Mouse (Mus musculus) E14TG2a.4 (cell line): ENCODE results near the gene Shisa6.

Experiments
- H3K27me3 ChIP-seq: 2 replicates; pipeline ENCODE4 v1.6.1; 2014; ENCODE audit warnings: low read length, control low read depth; ENCODE audit not compliant: insufficient read depth
- H3K36me3 ChIP-seq: 2 replicates; pipeline ENCODE4 v1.6.1; 2014; ENCODE audit warnings: low read length, control low read depth; ENCODE audit not compliant: insufficient read depth
- H3K4me1 ChIP-seq: replicated peaks from 2 replicates; pipeline ENCODE4 v1.6.1; 2014; ENCODE audit warnings: low read depth, low read length, control low read depth
- H3K4me3 ChIP-seq: replicated peaks from 2 replicates; pipeline ENCODE4 v1.5.1; 2014; ENCODE audit warnings: mild to moderate bottlenecking, low read length
- H3K9me3 ChIP-seq: 2 replicates; pipeline ENCODE4 v1.6.1; 2014; ENCODE audit warnings: low read length, control low read depth
- CTCF ChIP-seq: conservative IDR thresholded peaks from 2 replicates; pipeline ENCODE4 v1.5.1; 2014; ENCODE audit warnings: low read length
- NANOG ChIP-seq: IDR thresholded peaks from 2 replicates; pipeline ENCODE4 v1.6.1; 2014; ENCODE audit warnings: borderline replicate concordance, low read length, mixed read lengths
- POU5F1 ChIP-seq: IDR thresholded peaks from 2 replicates; pipeline ENCODE4 v1.6.1; 2014; ENCODE audit warnings: low read length, borderline replicate concordance

The Shisa6 gene

DNA sequence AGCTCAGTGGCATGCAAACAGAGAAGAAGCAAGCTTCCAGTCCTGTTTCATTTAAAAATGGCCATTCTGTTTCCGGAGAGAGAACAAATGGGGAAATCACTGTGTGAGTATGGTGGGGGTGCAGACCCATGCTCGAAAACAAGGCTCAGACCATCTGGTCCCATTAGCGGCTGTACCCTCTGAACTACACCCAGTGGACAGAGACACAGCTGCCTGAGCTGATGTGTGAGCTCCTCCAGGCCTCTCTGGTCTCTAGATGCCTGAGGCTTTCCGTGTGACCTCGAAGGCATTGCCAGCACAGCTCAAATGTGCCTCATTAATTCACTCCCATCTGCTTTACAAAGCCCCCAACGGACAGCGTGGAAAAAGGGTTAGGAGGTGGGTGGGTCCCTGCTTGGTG, 125.7 kb downstream of the Shisa6 start:
- Histone ChIP-seq H3K4me1 (no peaks in the 10 kb centered on the region), H3K4me3 (no peak overlapping the region), H3K27me3 (no peaks in the 10 kb centered on the region), H3K36me3 (no peaks in the 10 kb centered on the region), H3K9me3 (no peaks in the 10 kb centered on the region)
- no peak for TF ChIP-seq POU5F1
- no peak for TF ChIP-seq NANOG
- no peak for TF ChIP-seq CTCF

DNA sequence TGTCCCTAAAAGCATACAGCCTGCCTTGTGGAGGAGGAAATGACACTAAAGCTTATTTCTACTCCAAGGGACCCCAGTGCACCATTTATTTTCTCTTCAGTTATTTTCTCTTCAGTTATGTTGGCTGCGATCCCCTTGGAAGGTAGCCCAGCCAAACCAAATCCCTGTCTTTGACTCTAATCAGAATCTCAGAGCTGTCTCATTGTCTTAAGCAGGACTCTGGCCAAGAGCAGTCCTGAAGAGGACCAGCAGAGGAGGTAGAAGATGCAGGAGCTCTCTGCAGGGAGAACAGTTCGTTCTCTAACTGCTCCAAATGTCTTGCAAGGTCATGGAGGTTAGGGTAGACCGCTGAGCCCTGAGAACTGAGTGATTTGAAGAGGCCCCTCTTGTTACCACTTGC, 138.2 kb downstream of the Shisa6 start:
- H3K4me1 ChIP-seq: no peaks in the 10 kb centered on the region
- TF ChIP-seq POU5F1 (no peak), NANOG (no peak), CTCF (no peak)
- H3K4me3 ChIP-seq: no peak overlapping the region
- H3K36me3 ChIP-seq: no peaks in the 10 kb centered on the region
- no peaks in the 10 kb centered on the region for H3K9me3 ChIP-seq
- H3K27me3 ChIP-seq: no peaks in the 10 kb centered on the region

DNA sequence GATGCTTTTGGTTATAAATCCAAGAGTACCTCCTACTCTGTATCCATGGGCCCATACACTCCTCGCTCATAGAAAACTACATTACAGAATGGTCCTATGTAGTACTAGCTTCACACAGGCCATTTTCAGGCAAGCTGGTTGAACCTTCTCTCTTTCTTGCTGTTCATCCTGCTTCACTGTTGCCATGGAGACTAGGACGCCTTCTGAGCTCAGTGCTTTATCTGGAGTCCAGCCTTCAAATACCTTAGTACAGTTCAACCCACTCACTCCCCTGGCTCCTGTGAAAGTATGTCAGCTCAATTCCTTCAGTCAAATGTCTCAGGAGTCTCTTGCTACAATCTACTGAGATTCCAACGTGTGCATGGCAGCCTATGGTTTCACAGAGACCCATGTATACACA, 154.0 kb downstream of the Shisa6 start:
- Histone ChIP-seq H3K27me3 (no peaks in the 10 kb centered on the region), H3K4me3 (no peak overlapping the region), H3K36me3 (no peaks in the 10 kb centered on the region), H3K4me1 (no peaks in the 10 kb centered on the region), H3K9me3 (peaks cover 12% of the 10 kb centered on the region)
- TF ChIP-seq NANOG (no peak), CTCF (no peak), POU5F1 (no peak)

DNA sequence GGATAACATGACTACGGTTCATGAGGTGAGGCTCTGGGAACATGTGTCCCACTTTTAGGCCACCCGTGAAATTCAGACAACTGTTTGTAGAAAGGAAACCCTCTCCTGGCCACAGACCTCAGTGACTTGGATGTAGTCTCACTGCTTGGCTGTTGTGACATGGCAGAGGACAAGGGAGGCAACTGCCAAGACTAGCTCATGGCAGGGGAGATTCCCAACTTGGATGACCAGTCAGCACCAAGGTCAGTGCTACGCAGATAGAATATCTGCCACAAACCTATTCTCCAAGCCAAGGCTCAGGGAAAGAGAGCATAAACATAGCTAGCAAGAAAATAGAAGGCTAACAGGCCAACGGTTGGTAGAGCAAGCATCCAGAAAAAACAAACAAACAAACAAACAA, 156.0 kb downstream of the Shisa6 start:
- Histone ChIP-seq H3K36me3 (no peaks in the 10 kb centered on the region), H3K4me3 (no peak overlapping the region), H3K9me3 (no peaks in the 10 kb centered on the region), H3K27me3 (no peaks in the 10 kb centered on the region), H3K4me1 (no peaks in the 10 kb centered on the region)
- TF ChIP-seq CTCF (no peak), POU5F1 (no peak), NANOG (no peak)

DNA sequence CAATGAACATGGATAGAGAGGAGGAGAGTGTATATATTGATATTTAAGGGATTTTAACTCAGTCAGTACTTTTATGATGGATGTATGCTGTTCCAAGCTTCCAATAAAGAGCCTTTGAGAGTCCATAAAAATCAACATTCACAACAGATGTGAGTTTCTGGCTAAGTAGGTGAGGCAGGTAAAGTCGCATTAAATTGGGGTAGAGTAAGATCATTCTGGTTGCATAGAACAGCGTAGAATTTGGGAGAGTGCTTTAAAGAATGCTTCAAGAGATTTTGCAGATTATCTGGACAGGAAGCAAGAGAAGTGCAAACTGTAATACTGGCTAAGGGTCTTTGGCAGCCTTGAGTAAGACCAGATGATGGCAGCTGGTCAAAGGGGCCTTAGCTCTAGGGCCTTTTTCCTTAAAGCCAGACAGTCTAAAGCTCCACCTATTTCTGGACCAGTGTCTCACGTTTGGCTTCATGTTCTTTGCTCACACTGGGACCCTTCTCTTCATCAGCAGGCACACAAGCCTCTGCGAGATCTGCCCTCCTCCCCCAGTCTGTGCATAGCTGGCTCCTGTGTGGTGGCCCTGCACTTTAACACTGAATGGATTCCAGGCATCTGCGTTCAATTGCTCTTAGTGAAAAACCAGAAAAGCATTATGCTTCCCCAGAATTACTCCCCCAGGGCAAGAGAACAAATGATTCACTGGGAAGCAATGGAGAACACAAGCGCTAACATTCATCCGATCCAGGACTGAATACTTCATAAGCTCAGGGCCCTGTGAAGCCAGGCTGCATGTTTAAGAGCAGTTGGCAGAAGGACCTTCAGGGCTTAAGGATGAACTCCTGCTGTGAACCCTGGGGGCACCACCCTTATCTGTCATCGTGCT, 158.7 kb downstream of the Shisa6 start:
- H3K4me1 ChIP-seq: no peaks in the 10 kb centered on the region
- no peaks in the 10 kb centered on the region for H3K36me3 ChIP-seq
- H3K27me3 ChIP-seq: no peaks in the 10 kb centered on the region
- H3K9me3 ChIP-seq: no peaks in the 10 kb centered on the region
- TF ChIP-seq NANOG: no peak
- TF ChIP-seq POU5F1: no peak
- no peak for TF ChIP-seq CTCF
- H3K4me3 ChIP-seq: no peak overlapping the region

DNA sequence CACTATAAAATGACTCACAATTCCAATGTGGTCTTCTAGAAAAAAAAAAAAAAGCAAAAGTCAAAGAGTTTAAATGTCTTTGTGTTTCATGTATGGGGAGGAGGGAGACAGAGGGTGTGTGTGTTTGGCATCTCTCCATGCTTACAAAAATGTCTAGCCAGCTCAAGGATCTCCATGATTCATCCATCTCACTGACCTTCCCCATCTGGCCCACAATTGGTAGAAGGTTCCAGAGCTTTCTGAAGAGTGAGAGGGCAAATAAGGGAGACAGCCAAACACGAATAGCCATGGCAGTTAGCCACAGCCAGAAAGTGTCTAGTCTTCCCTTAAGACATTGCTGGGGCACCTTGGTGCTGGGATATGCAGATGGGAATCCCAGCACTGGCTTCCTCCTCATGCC, 166.0 kb downstream of the Shisa6 start:
- no peaks in the 10 kb centered on the region for H3K27me3 ChIP-seq
- no peaks in the 10 kb centered on the region for H3K36me3 ChIP-seq
- H3K4me1 ChIP-seq: no peaks in the 10 kb centered on the region
- no peaks in the 10 kb centered on the region for H3K9me3 ChIP-seq
- no peak overlapping the region for H3K4me3 ChIP-seq
- TF ChIP-seq NANOG: no peak
- no peak for TF ChIP-seq CTCF
- TF ChIP-seq POU5F1: no peak

DNA sequence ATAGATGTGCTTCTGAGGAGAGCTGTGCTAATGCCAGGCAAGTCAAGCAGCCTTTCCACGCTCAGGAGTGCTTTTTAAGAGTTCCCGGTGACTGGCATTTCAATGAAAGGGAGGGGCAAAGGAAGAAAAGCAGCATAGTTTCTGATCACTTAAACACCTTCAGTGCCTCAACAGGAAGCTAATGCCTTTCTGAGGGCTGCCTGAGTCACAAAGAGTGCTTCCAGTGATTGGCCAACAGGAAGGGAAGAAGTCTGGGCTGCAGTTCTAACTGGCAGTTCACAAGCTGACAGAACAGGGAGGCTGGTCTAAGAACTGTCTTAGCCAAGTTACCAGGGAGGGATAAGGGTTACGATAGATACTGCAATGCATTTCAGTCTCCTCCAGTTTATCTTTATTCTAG, 180.9 kb downstream of the Shisa6 start:
- H3K4me3 ChIP-seq: no peak overlapping the region
- no peaks in the 10 kb centered on the region for H3K9me3 ChIP-seq
- TF ChIP-seq CTCF (no peak), NANOG (no peak), POU5F1 (no peak)
- no peaks in the 10 kb centered on the region for H3K27me3 ChIP-seq
- H3K4me1 ChIP-seq: no peaks in the 10 kb centered on the region
- no peaks in the 10 kb centered on the region for H3K36me3 ChIP-seq

DNA sequence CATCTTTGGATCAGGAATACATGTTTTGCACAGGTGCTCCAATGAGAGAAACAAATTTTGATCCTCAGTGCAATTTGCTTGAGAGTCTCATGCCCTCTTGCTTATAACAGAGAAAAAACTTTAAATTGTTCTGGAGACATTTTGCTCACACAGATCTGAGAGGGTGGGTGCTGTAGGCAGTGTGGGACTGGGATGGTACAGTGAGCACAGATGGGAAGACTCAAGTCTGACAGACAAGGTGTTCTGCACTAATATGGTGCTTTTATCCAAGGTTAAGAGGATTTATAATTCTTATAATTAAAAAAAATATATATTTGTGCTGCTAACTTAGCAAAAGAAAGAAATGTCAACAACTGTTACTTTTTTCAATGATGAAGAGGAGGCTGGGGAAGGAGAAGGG, 189.5 kb downstream of the Shisa6 start:
- TF ChIP-seq POU5F1 (no peak), NANOG (no peak), CTCF (no peak)
- no peaks in the 10 kb centered on the region for H3K27me3 ChIP-seq
- H3K36me3 ChIP-seq: no peaks in the 10 kb centered on the region
- H3K9me3 ChIP-seq: peaks cover 8% of the 10 kb centered on the region
- H3K4me1 ChIP-seq: no peaks in the 10 kb centered on the region
- no peak overlapping the region for H3K4me3 ChIP-seq

DNA sequence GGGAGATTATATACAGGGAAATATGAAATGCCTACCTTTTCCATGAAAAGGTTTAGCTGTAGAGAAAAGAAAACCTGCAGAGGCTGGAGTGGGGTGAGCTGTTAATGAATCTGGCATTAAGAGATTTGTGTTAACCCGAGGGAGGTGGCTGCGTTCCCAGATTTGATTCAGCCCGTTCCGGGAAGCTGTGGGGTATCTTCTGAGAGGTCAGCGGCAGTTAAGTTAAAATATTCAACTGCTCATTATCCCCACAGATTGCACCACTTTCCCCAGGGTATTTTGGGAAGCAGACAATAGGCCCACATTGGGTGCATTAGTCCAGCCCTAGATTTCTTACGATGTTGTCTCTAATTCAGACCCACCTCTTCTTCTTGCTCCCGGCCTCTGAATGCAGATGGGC, 213.0 kb downstream of the Shisa6 start:
- H3K27me3 ChIP-seq: no peaks in the 10 kb centered on the region
- TF ChIP-seq CTCF: no peak
- TF ChIP-seq POU5F1: no peak
- no peaks in the 10 kb centered on the region for H3K36me3 ChIP-seq
- H3K9me3 ChIP-seq: no peaks in the 10 kb centered on the region
- no peak overlapping the region for H3K4me3 ChIP-seq
- H3K4me1 ChIP-seq: no peaks in the 10 kb centered on the region
